ENCODE assay signal across 15 mouse cellular contexts in genomic region chr11:70678576-70678975, GRCm38 (mm10).
"Had no signal": no experiment of that assay in that cellular context is flagged by ENCODE, and none has a peak within 500 bp of the region (broad histone marks: within the 10 kb centered on the region; RNA-seq: fewer than 3 reads in every experiment).

No protein-coding gene starts in this region.

- H3K9me3 ChIP-seq: limb, embryonic 13.5 days; megakaryocyte, embryonic 14.5 days; midbrain, embryonic 12.5 days had no signal

- H3K27me3 ChIP-seq: limb, embryonic 13.5 days; megakaryocyte, embryonic 14.5 days; midbrain, embryonic 12.5 days had no signal

- H3K9ac ChIP-seq: limb, embryonic 13.5 days; lung, embryonic 14.5 days; midbrain, embryonic 12.5 days had no signal

- H3K27ac ChIP-seq: hindbrain, postnatal 0 days; kidney, postnatal 0 days; limb, embryonic 13.5 days; midbrain, embryonic 12.5 days; stomach, postnatal 0 days had no signal

- H3K4me3 ChIP-seq: limb, embryonic 13.5 days; megakaryocyte, embryonic 14.5 days; midbrain, embryonic 12.5 days had no signal

- H3K4me2 ChIP-seq: limb, embryonic 13.5 days; lung, embryonic 14.5 days; midbrain, embryonic 12.5 days had no signal

- ATAC-seq: hindbrain, postnatal 0 days had no signal

- DNase-seq: kidney, adult 11 months; kidney, adult 9 months; layer of hippocampus, postnatal 36 days; lung, embryonic 14.5 days; lung, postnatal 10 days; lung, postnatal 4 days; right cerebral cortex, postnatal 25 days; thymus, adult 18-20 months; thymus, postnatal 14 days had no signal
